Mouse (Mus musculus) left cerebral cortex, adult 8-10 months (tissue): ENCODE measurements around the gene Car6. TPM values are rescaled to one million over a fixed set of nuclear protein-coding genes. Genes with fewer than 3 reads are reported as not detected.

Experiments
- DNase-seq, 2 experiments: peaks; one replicate each; pipeline ENCODE4 v3.0.0; 2022; ENCODE audit warnings: low spot score in 2 of 2
- total RNA-seq, 4 experiments: library from RNA; stranded (reverse); gene quantifications; 2 replicates each; pipeline ENCODE4 v1.2.4; 2022

The Car6 gene
- total RNA-seq, 4 experiments from 2014 or later = not detected

GRCm38 (mm10) chr4:150137368-150138083, 63.6 kb downstream of the Car6 start:
- DNase-seq = no peak

Other genes starting within 250 kb of the Car6 start
- gene Spsb1, start 246.3 kb downstream of the Car6 start, total RNA-seq = 10 to 100 TPM; 21.6 to 30.4 (median 23.9) TPM
- 10 to 100 TPM; 14.7 to 17.8 (median 16.3) TPM for gene H6pd, start 192.3 kb downstream of the Car6 start, total RNA-seq
- 1 to 10 TPM; 1.9 to 3.4 (median 2.4) TPM for gene Gpr157, start 114.0 kb downstream of the Car6 start, total RNA-seq
- 10 to 100 TPM in 1 of 4 experiments, 1 to 10 TPM in 3; 5.5 to 10.1 (median 8.7) TPM for gene Slc2a5, start 82.0 kb downstream of the Car6 start, total RNA-seq
- not detected for gene Slc2a7, start 52.4 kb downstream of the Car6 start, total RNA-seq
- gene Eno1, start 35.4 kb upstream of the Car6 start, total RNA-seq = 100 to 1,000 TPM; 450 to 494 (median 470) TPM
- 100 to 1,000 TPM in 1 of 4 experiments, 10 to 100 TPM in 3; 86.6 to 105 (median 93.5) TPM for gene Rere, start 80.3 kb upstream of the Car6 start, total RNA-seq